Mouse (Mus musculus) cortical plate, adult 2 months (tissue): ENCODE measurements around the gene 1700092M07Rik.

ENCODE experiments used
- CTCF ChIP-seq: fragments of 200-500 bp; IDR thresholded peaks from 2 replicates; pipeline ENCODE4 v1.5.1; 2011; ENCODE audit warnings: mild to moderate bottlenecking, control low read depth, low read length; ENCODE audit not compliant: insufficient read depth; ENCODE audit errors: extremely low read depth
- POLR2A ChIP-seq: fragments of 200-500 bp; IDR thresholded peaks from 2 replicates; pipeline ENCODE4 v1.6.1; 2011; ENCODE audit warnings: mild to moderate bottlenecking, low read length, control low read depth; ENCODE audit not compliant: insufficient read depth; ENCODE audit errors: extremely low read depth

- no peak for TF ChIP-seq CTCF
- TF ChIP-seq POLR2A, result no peak
Measured at GRCm38 (mm10) chr19:8711506-8711905, 29.0 kb upstream of the 1700092M07Rik start.
